Mouse (Mus musculus) E14TG2a.4 (cell line): ENCODE data around the gene Casc3.
A peak's percentile ranks its signal among the peaks of the same experiment; 100 is the strongest.

Experiments used
- CTCF ChIP-seq: conservative IDR thresholded peaks from 2 replicates; pipeline ENCODE4 v1.5.1; 2014; ENCODE audit warnings: low read length
- NANOG ChIP-seq: IDR thresholded peaks from 2 replicates; pipeline ENCODE4 v1.6.1; 2014; ENCODE audit warnings: borderline replicate concordance, low read length, mixed read lengths

GRCm38 (mm10) chr11:98846016-98846415, 41.3 kb downstream of the Casc3 start:
- TF ChIP-seq CTCF (peak; percentile 10; the same call in 1 of the 2 replicates), NANOG (no peak)
